Mouse (Mus musculus): ENCODE measurements around the gene Chst3.
"Not testable (repeated sequence)": the region's sequence is repeated elsewhere in the genome, so short reads cannot be mapped to it uniquely, and the experiment has no call there.

DNA sequence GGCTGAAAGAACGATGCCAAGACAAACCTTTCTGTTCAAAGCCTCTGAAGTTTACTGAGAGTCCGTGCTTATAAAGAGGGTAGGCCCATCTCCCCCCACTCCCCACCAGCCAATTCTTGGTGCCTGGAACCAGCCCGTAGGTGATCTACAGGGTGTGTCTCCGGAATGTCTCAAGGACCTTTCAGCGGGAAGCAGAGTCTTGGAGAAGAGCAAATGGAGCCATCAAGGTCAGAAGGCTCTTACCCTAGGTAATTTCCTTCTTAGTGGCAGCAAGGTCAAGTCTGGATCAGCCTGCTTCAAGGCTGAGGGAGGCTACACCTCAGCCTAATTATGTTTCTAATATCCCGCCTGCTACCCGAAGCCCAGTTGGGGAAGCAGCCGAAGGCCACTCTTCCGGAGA, 43.8 kb downstream of the Chst3 start:
- TF ChIP-seq CTCF (conservative IDR thresholded peaks at IDR 0.05; ENCODE audit: low read length); POU5F1 (IDR thresholded peaks at IDR 0.05; ENCODE audit: borderline replicate concordance, low read length); NANOG (IDR thresholded peaks at IDR 0.05; ENCODE audit: borderline replicate concordance, low read length): not testable (repeated sequence)
